Mouse (Mus musculus): ENCODE data around the gene Tchhl1.

Tchhl1 gene

DNA sequence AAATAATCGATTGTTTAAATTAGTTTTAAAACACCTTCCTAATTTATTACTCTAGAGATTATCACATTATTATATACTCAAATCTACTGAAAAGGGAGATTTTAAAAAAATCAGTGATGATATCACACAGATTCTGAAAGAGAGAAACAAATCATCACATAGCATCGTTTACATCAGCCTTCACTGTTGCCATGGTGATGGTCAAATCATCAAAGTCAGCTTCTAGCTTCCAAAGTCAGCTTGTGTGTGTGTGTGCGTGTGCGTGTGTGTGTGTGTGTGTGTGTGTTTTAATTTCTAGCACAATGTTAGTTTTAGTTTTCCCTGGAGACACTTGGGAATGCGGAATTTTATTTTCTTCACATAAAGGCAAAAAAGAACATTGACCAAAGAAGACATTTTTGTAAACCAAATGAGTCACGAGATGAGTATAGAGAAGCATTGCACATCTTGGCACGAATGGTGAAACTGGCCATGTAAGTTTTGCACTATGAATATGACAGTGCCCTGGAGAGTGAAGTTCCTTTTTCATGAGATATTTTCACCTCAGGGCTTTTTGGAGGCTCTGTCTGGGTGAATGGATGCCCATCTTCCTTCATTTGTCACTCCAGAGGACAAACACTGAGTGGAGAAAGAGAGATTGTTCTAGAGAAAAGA is 36.1 kb downstream of the Tchhl1 start:
- DNase-seq (ENCODE audit: low read depth, low spot score) = peak; percentile 59

DNA sequence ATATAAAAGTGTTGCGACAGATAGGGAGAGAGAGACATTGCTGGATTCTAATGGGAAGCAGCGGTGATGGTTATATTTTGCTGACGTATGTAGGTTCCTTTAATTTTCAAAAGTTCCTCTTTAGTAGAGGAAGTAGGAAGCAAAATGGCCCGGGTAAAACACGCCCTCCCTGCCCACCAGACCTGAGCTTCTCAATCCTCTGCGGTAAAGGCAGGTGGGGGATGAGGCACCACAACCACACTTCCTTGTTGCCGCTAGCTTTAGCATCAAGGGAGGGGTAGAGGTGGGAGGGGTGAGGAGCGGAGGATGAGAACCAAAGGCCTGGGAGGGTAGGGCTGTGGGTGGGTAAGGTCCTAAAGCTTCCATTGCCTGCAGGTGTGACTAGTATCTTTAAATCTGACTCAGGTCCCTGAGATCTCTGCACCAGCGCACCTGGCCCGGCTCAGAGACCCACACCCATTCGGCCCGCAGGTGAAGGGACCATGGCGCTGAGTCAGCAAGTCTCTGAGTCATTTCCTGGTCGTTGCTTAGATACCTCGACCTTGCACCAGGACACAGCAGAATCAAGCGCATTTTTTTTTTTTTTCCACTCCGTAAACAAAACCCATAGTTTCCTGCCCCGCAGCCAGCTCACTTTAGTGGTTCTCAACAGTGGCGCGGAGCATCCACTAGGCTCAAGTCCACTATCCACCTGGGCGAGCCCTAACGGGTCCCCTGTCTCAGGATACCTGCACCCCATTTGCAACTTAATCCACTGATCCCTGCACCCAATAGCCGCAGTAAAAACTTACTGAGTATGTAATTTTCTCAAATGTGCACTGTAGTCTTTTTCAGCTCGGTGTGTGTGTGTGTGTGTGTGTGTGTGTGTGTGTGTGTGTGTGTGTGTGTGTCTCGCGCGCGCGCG is 37.7 kb downstream of the Tchhl1 start:
- DNase-seq (ENCODE audit: low read depth, low spot score) = peak; percentile 95

DNA sequence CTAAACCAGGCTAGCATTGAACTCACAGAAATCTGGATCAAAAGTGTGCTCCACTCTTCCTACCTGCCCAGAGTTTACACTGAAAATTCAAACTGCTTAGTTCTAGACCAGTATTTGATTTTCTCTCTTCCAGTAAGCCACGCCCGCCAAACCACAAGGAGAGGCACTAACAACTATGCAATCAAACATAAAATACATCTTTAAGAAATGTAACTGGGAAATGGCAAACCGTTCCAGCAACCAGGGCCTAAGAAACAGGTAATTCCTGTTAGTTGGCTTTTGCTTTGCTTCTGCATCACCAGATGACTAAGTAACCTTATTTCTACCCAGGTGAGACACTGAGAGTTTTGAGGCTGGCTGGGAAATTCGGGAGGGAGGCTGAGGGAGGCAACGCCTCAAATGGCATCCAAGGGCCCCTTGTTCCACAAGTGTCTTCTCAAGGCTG is 38.3 kb downstream of the Tchhl1 start:
- DNase-seq (ENCODE audit: low read depth, low spot score) = no peak

DNA sequence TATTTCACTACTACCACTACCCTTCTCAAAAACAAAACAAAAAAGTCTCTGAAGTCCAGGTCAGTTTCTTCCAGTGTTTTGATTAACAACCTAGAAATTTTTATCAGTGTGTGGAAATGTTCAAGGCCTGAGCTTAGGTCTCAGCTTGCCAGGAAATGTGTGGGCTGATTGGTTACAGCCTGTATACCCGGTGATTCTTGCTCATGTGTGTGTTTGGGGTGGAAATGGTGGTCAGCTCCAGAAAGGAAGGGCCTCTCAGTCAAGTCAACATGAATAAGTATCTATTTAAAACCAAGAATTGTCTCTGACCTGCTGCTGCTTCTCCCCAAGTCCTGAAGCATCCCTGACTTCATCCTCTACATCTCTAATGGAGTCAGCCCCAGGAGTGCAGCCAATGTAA is 40.7 kb downstream of the Tchhl1 start:
- DNase-seq (ENCODE audit: low read depth, low spot score) = peak; percentile 31

DNA sequence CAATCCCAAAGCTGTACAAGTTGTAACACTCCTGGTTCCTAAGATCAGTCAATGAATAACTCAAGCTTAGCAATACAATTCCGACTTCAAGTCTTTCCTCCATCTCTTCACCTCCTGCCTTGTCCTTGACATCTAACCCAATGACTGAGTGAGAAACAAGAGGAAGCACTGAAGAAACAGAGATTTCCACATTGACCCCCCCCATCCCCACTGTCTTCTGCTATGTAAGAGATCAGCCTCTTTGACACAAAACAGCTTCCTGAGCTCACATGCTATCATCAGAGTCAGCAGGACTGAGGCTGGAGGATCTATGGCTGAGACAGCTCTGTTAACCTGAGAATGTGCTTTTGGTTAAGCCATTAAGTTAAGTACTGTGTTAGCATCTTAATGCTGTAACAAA is 42.5 kb downstream of the Tchhl1 start:
- DNase-seq (ENCODE audit: low read depth, low spot score) = no peak

DNA sequence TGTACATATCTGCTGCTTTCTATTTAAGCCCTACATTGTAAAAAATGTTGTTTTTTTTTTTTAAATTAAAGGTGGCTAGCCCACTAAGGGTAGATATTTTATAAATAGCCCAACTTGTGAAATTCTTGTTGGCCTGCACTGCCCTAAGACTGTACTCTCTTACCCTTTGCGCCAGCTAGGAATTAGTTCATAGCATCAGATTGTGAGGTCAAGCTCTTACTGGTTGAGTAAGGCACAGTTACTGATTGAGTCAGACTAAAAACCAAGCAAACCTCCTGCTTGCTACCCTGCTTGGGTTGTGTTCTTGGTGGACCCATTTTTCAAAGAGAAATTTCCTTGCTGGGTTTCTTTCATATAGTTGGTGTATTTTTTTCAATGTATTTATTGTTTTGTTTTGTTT is 43.2 kb downstream of the Tchhl1 start:
- DNase-seq (ENCODE audit: low read depth, low spot score) = no peak

DNA sequence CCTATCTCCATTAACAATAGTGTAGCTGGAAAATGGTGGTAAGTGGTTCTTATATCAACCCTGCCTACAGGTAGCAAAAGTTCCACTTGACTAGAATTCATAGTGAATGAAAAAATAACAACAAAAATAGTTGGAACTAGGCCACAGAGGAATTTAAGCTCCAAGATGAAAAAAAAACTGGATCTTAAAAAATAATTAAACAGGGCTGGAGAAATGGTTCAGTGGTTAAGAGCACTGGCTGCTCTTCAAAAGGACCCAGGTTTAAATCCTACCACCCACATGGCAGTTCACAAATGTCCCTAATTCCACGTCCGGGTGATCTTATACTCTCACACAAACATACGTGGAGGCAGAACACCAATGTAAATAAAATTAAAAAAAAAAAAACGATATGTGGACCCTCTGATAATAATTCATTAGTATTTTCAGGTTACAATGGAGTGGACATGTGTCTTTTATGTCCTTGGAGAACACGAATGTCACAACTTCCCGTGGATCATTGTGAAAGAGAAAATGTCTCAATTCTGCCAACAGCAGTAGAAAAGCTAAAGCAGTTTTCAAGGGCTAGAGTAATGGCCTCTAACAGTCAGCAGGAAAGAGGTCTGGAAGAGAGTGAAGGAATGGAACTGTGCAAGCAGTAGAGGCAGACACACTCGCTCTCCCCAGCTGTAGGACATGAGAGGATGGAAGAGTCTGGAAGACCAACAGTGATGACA is 44.0 kb downstream of the Tchhl1 start:
- DNase-seq (ENCODE audit: low read depth, low spot score) = no peak

DNA sequence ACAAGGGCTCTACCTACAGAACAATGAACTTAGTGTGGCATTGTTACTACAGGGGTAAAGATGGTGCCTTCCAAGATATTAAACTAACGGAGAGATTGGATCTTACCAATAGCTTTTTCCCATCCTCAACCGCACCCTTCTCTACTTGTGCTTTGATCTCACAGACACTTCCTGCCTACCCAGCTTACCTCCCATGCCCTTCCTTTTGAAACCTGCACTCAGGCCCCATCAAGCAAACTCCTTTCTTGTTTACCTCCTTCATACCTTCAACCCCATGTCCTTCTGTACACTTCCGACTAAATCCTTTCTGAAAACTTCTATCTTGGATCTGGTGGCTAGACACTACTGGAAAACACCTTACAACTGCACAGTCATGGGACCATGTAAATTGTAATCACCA is 46.1 kb downstream of the Tchhl1 start:
- DNase-seq (ENCODE audit: low read depth, low spot score) = peak; percentile 57

DNA sequence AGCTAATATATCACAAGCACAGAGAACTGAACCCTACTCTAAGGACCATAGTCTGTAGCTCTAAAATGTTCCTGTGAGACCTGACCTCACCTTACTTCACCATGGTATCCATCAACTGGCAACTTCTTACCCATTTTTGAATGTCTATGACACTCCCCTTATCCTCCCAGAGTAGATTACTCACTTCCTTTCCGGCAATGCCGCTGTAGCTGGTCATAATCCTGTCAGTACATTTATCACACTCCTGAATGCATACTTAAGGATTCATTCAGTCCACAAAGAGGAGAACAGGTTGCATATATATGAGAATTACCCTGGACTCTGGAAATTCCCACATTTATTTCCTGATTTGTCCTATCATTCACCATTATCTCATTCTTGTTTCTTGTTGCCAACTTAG is 48.8 kb downstream of the Tchhl1 start:
- DNase-seq (ENCODE audit: low read depth, low spot score) = no peak

DNA sequence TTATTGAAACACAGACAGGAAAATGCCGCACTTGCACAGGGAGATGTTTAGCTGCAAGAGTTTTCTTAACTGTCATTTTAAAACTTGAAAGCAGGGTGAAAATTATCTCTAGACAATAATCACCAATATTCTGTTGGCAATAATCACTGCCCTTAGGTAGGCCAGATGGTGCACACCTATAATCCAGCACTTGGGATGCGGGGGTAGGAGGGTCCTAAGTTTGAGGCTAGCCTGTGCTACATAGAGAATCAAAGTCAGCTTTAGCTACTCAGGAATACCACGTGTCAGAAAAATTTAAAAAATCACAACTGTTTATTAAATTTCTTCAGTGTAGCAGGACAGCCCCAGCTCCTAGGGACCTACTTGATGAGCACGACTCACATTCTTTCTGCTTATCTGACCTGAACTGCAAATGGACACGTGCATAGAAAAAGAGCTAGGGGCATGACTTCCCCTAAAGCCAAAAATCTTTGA is 51.3 kb downstream of the Tchhl1 start:
- DNase-seq (ENCODE audit: low read depth, low spot score) = no peak

DNA sequence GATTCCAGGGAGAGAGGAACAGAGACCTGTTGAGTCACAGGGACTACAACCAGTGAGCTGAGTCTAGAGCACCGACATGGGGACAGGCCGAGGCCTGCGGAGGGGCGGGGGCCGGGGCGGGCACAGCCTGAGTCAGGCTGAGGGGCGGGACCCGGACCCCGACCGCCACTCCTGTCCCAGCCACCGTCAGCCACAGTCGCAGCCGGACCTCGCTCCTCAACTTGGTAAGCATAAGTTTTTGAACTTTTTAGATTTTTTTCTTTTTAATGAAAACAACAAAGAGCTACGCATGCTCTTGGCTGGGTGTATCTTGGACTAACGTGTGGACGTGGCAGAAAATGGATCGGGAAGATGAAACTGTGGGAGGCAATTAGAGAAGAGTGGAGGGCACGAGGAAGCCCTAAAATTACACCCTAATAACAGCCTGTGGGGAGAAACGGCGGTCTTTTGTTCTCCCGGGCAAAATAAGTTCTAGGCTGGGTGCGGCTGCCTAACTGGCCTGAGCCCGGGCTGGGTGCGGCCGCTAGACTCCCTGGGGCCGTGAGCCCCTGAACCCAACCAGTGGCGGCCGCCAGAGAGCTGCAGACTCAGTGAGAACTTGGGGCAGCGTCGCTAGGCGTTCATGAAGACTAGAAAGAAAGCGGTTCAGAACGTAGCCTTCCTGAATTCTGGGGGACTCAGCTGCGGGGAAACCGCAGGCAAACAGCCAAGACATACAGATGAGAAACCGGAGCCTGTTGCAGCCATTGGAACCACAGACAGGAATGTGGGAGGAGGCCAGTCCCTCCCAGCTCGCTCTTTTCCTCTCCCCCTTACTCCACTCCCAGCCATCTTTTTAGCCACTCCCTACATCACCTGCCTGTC is 52.0 kb downstream of the Tchhl1 start, which contains the start of gene S100a11:
S100a11 (plus strand) TSS at position 159 of the 864 bp plus-strand sequence.
- DNase-seq (ENCODE audit: low read depth, low spot score) = peak; percentile 72
